Mouse (Mus musculus) megakaryocyte, embryonic 14.5 days (primary cell): Measurements from ENCODE around the gene Osbpl3. TPM values are rescaled to one million over a fixed set of nuclear protein-coding genes. Genes with fewer than 3 reads are reported as not detected.

Experiments
- H3K27me3 ChIP-seq: replicated peaks from 2 replicates; pipeline ENCODE3; 2012; ENCODE audit warnings: inconsistent platforms
- H3K36me3 ChIP-seq: replicated peaks from 2 replicates; pipeline ENCODE3; 2012; ENCODE audit warnings: low read length, inconsistent platforms, mixed read lengths
- H3K4me1 ChIP-seq: 2 replicates; pipeline ENCODE4 v1.6.1; 2012; ENCODE audit warnings: inconsistent platforms
- H3K4me3 ChIP-seq: replicated peaks from 2 replicates; pipeline ENCODE3; 2012; ENCODE audit warnings: moderate library complexity, mild to moderate bottlenecking, inconsistent platforms
- H3K9me3 ChIP-seq: 2 replicates; pipeline ENCODE4 v1.6.1; 2012; ENCODE audit warnings: inconsistent platforms
- FLI1 ChIP-seq: IDR thresholded peaks from 2 replicates; pipeline ENCODE4 v1.6.1; 2012; ENCODE audit warnings: low read length, inconsistent platforms, mixed read lengths
- GATA1 ChIP-seq: IDR thresholded peaks from 3 replicates; pipeline ENCODE4 v1.6.1; 2012; ENCODE audit warnings: mixed read lengths, low read length, inconsistent platforms, borderline replicate concordance
- polyA plus RNA-seq: library from polyadenylated mRNA; stranded (reverse); fragments of >175 nt; gene quantifications from 2 replicates; pipeline ENCODE4 v1.2.3, GENCODE M21; 2012; ENCODE audit warnings: low replicate concordance; ENCODE audit not compliant: insufficient read depth

Osbpl3 gene
- polyA plus RNA-seq, 1 experiment: 7.3 TPM

GRCm38 (mm10) chr6:50244967-50245366, 211.0 kb downstream of the Osbpl3 start:
- H3K36me3 ChIP-seq: peaks cover 57% of the 10 kb centered on the region
- no peaks in the 10 kb centered on the region for H3K9me3 ChIP-seq
- H3K4me1 ChIP-seq: peaks cover 79% of the 10 kb centered on the region
- no peaks in the 10 kb centered on the region for H3K27me3 ChIP-seq
- peak overlapping the region; percentile 56 for H3K4me3 ChIP-seq
- TF ChIP-seq FLI1 (no peak), GATA1 (no peak)

GRCm38 (mm10) chr6:50244126-50244525, 211.9 kb downstream of the Osbpl3 start:
- Histone ChIP-seq H3K9me3 (no peaks in the 10 kb centered on the region), H3K4me1 (peaks cover 83% of the 10 kb centered on the region), H3K36me3 (peaks cover 60% of the 10 kb centered on the region), H3K4me3 (no peak overlapping the region), H3K27me3 (no peaks in the 10 kb centered on the region)
- TF ChIP-seq GATA1 (no peak), FLI1 (no peak)

Other genes starting within 250 kb of the Osbpl3 start
- gene Gsdme, start 192.3 kb downstream of the Osbpl3 start, polyA plus RNA-seq: 1.5 TPM in 1 of 2 replicates, not detected in the other
- gene Cycs, start 110.3 kb upstream of the Osbpl3 start, polyA plus RNA-seq: 9.2 TPM in 1 of 2 replicates, not detected in the other
- not detected in 2 replicates for gene 4921507P07Rik, start 140.4 kb upstream of the Osbpl3 start, polyA plus RNA-seq
- gene Npvf, start 198.2 kb upstream of the Osbpl3 start, polyA plus RNA-seq: not detected in 2 replicates